Mouse (Mus musculus): ENCODE data around the gene Asxl1. TPM values are rescaled to one million over a fixed set of nuclear protein-coding genes. Genes with fewer than 3 reads are reported as not detected.

Asxl1 gene
- polyA plus RNA-seq, 1 experiment from 2014 or later, result 14.2 TPM

GRCm38 (mm10) chr2:153425124-153425844 lies 79.7 kb downstream of the Asxl1 start:
- 90% methylated on average over 4 of the region's 4 CpGs for WGBS
- Histone ChIP-seq H3K36me3 (replicated peaks) (peaks cover 46% of the 10 kb centered on the region), H3K9me3 (no peaks in the 10 kb centered on the region), H3K27me3 (ENCODE audit: poor library complexity, severe bottlenecking) (no peaks in the 10 kb centered on the region), H3K4me3 (no peak overlapping the region), H3K27ac (peak overlapping the region; percentile 82), H3K4me1 (peaks cover 68% of the 10 kb centered on the region)
- no peak for DNase-seq (ENCODE audit: extremely low spot score, low spot score)

DNA sequence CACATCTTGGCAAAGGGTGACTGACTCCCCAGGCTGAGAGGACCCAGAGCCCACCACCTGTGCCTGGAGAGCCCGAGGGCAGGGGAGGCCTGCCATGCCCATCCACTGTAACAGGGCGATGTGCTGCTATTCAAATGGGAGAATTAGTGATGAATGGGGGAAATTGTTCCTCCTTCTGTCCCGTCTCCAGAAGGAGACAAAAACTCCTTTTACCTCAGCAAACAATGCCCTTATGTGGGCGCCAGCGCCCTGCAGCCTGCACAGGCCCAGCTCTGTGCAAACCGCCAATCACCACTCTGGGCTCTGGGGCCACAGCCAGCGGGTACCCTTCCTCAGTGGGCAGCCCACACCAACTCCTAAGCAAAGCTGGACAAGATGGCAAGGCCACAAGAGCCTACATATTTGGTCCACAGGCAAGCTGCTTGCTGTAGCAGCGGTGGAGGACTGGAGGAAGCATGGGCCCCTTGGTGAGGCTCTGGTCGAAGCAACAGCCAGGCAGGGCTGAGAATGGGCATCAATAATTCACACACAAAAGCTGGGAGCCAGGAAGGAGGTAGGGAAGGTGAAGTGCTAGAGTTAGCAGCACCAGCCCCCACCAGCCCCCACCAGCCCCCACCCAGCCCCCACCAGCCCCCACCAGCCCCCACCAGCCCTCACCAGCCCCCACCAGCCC lies 80.5 kb downstream of the Asxl1 start:
- Histone ChIP-seq H3K27ac (peak overlapping the region; percentile 82), H3K36me3 (replicated peaks) (peaks cover 49% of the 10 kb centered on the region), H3K27me3 (ENCODE audit: poor library complexity, severe bottlenecking) (no peaks in the 10 kb centered on the region), H3K9me3 (no peaks in the 10 kb centered on the region), H3K4me1 (peaks cover 67% of the 10 kb centered on the region), H3K4me3 (peak overlapping the region; percentile 4; the same call in 1 of the 2 replicates)
- peak; percentile 38 for DNase-seq (ENCODE audit: extremely low spot score, low spot score)
- 24% methylated on average over 9 of the region's 9 CpGs for WGBS

- WGBS, result 16% methylated on average over 2 of the region's 2 CpGs
These were observed 81.3 kb downstream of the Asxl1 start for GRCm38 (mm10) chr2:153426931-153427330.

GRCm38 (mm10) chr2:153428485-153428884 lies 82.9 kb downstream of the Asxl1 start:
- Histone ChIP-seq H3K27ac (no peak overlapping the region), H3K9me3 (no peaks in the 10 kb centered on the region), H3K27me3 (ENCODE audit: poor library complexity, severe bottlenecking) (no peaks in the 10 kb centered on the region), H3K4me3 (no peak overlapping the region), H3K4me1 (peaks cover 61% of the 10 kb centered on the region), H3K36me3 (replicated peaks) (peaks cover 69% of the 10 kb centered on the region)
- 80% methylated on average over 2 of the region's 2 CpGs for WGBS
- no peak for DNase-seq (ENCODE audit: extremely low spot score, low spot score)

More at GRCm38 (mm10) chr2:153426931-153427330, 81.3 kb downstream of the Asxl1 start:
- DNase-seq (ENCODE audit: extremely low spot score, low spot score), result no peak
- Histone ChIP-seq H3K27me3 (ENCODE audit: poor library complexity, severe bottlenecking) (no peaks in the 10 kb centered on the region), H3K9me3 (no peaks in the 10 kb centered on the region), H3K36me3 (replicated peaks) (peaks cover 57% of the 10 kb centered on the region), H3K27ac (peak overlapping the region; percentile 82), H3K4me1 (peaks cover 61% of the 10 kb centered on the region), H3K4me3 (no peak overlapping the region)

- WGBS, result 97% methylated on average over 1 of the region's 1 CpGs
- H3K4me1 ChIP-seq, result peaks cover 64% of the 10 kb centered on the region
- DNase-seq (ENCODE audit: extremely low spot score, low spot score), result no peak
- H3K4me3 ChIP-seq, result no peak overlapping the region
- no peaks in the 10 kb centered on the region for H3K9me3 ChIP-seq
- H3K27me3 ChIP-seq (ENCODE audit: poor library complexity, severe bottlenecking), result no peaks in the 10 kb centered on the region
- peaks cover 78% of the 10 kb centered on the region for H3K36me3 ChIP-seq (replicated peaks)
- no peak overlapping the region for H3K27ac ChIP-seq
These were observed 84.9 kb downstream of the Asxl1 start for GRCm38 (mm10) chr2:153430571-153430970.

- DNase-seq (ENCODE audit: extremely low spot score, low spot score), result no peak
- Histone ChIP-seq H3K27ac (peak overlapping the region; percentile 72), H3K36me3 (replicated peaks) (peaks cover 84% of the 10 kb centered on the region), H3K9me3 (no peaks in the 10 kb centered on the region), H3K27me3 (ENCODE audit: poor library complexity, severe bottlenecking) (no peaks in the 10 kb centered on the region), H3K4me3 (no peak overlapping the region), H3K4me1 (peaks cover 64% of the 10 kb centered on the region)
- WGBS, result 38% methylated on average over 7 of the region's 7 CpGs
These were observed 86.9 kb downstream of the Asxl1 start for GRCm38 (mm10) chr2:153432492-153432891.

GRCm38 (mm10) chr2:153433859-153434258 lies 88.2 kb downstream of the Asxl1 start:
- H3K4me1 ChIP-seq, result peaks cover 67% of the 10 kb centered on the region

GRCm38 (mm10) chr2:153434880-153435831 lies 89.5 kb downstream of the Asxl1 start:
- H3K27me3 ChIP-seq (ENCODE audit: poor library complexity, severe bottlenecking), result no peaks in the 10 kb centered on the region
- peaks cover 62% of the 10 kb centered on the region for H3K36me3 ChIP-seq (replicated peaks)
- peaks cover 70% of the 10 kb centered on the region for H3K4me1 ChIP-seq
- H3K4me3 ChIP-seq, result 0 out of 2 replicates have a peak overlapping the region, but pooled peaks have one; percentile 10
- no peak for DNase-seq (ENCODE audit: extremely low spot score, low spot score)
- no peaks in the 10 kb centered on the region for H3K9me3 ChIP-seq
- WGBS, result 11% methylated on average over 9 of the region's 9 CpGs
- H3K27ac ChIP-seq, result peak overlapping the region; percentile 85

More at GRCm38 (mm10) chr2:153433859-153434258, 88.2 kb downstream of the Asxl1 start:
- no peaks in the 10 kb centered on the region for H3K27me3 ChIP-seq (ENCODE audit: poor library complexity, severe bottlenecking)
- no peak for DNase-seq (ENCODE audit: extremely low spot score, low spot score)
- peaks cover 74% of the 10 kb centered on the region for H3K36me3 ChIP-seq (replicated peaks)
- H3K27ac ChIP-seq, result peak overlapping the region; percentile 85; the same call in 1 of the 2 replicates
- no peak overlapping the region for H3K4me3 ChIP-seq
- WGBS, result 77% methylated on average over 3 of the region's 3 CpGs
- no peaks in the 10 kb centered on the region for H3K9me3 ChIP-seq

- Histone ChIP-seq H3K4me3 (no peak overlapping the region), H3K9me3 (no peaks in the 10 kb centered on the region), H3K36me3 (replicated peaks) (peaks cover 46% of the 10 kb centered on the region), H3K27me3 (ENCODE audit: poor library complexity, severe bottlenecking) (no peaks in the 10 kb centered on the region), H3K27ac (peak overlapping the region; percentile 80), H3K4me1 (peaks cover 86% of the 10 kb centered on the region)
- WGBS, result 38% methylated on average over 6 of the region's 6 CpGs
- DNase-seq (ENCODE audit: extremely low spot score, low spot score), result no peak
These were observed 91.1 kb downstream of the Asxl1 start for GRCm38 (mm10) chr2:153436641-153437305.

- no peak for DNase-seq (ENCODE audit: extremely low spot score, low spot score)
- Histone ChIP-seq H3K27ac (peak overlapping the region; percentile 80), H3K9me3 (no peaks in the 10 kb centered on the region), H3K36me3 (replicated peaks) (peaks cover 41% of the 10 kb centered on the region), H3K4me1 (peaks cover 86% of the 10 kb centered on the region), H3K27me3 (ENCODE audit: poor library complexity, severe bottlenecking) (no peaks in the 10 kb centered on the region), H3K4me3 (no peak overlapping the region)
- WGBS, result 49% methylated on average over 2 of the region's 2 CpGs
These were observed 91.7 kb downstream of the Asxl1 start for GRCm38 (mm10) chr2:153437306-153437659.

DNA sequence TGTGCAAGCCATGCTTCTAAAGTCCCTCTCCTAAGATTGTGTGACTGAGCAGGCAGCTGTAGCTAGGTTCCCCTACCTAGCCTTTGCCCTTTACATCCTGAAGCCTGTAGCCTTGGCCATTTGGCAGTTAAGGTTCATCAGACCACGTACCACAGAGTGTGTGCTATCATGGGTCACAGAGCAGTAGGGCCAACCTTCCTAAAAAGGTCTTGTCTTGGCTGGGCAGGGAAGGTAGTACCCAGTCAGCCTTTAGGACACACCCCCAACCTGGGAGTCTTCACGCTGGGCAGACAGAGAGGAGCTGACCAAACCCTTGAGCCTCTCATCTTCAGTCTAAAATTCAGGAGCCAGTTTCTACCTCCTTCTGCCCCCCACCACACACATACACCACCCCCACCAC lies 95.1 kb downstream of the Asxl1 start:
- 70% methylated on average over 2 of the region's 2 CpGs for WGBS
- Histone ChIP-seq H3K27ac (peak overlapping the region; percentile 58; the same call in 1 of the 2 replicates), H3K4me1 (peaks cover 83% of the 10 kb centered on the region)

DNA sequence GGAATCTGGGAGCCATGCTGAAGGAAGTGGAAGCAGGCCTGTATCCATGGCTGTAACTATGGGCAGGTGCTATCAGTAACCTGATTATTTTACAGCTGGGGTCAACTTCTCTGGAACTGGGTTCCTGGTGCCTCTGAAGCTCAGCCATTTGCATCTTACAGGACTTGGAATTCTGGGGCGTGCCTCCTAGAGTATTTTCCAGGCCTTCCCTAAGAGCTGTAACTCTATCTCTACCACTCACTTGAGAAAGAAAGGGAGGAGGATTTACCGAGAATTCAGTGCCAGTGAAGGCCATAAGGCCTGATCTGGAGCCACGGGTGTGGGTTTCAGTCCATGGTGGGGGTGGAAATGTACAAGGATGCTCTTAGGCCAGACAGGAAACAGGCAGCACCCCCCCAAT lies 95.6 kb downstream of the Asxl1 start:
- 39% methylated on average over 3 of the region's 3 CpGs for WGBS
- peaks cover 5% of the 10 kb centered on the region for H3K36me3 ChIP-seq (replicated peaks)
- no peak for DNase-seq (ENCODE audit: extremely low spot score, low spot score)
- 0 out of 2 replicates have a peak overlapping the region, but pooled peaks have one; percentile 81 for H3K4me3 ChIP-seq
- no peaks in the 10 kb centered on the region for H3K27me3 ChIP-seq (ENCODE audit: poor library complexity, severe bottlenecking)
- no peaks in the 10 kb centered on the region for H3K9me3 ChIP-seq
- H3K4me1 ChIP-seq, result peaks cover 83% of the 10 kb centered on the region
- H3K27ac ChIP-seq, result peak overlapping the region; percentile 58; the same call in 1 of the 2 replicates

More for the DNA sequence above, 95.1 kb downstream of the Asxl1 start:
- Histone ChIP-seq H3K27me3 (ENCODE audit: poor library complexity, severe bottlenecking) (no peaks in the 10 kb centered on the region), H3K36me3 (replicated peaks) (peaks cover 10% of the 10 kb centered on the region), H3K9me3 (no peaks in the 10 kb centered on the region), H3K4me3 (0 out of 2 replicates have a peak overlapping the region, but pooled peaks have one; percentile 81)
- DNase-seq (ENCODE audit: extremely low spot score, low spot score), result no peak

All from forebrain, embryonic 10.5 days (tissue).